Mouse (Mus musculus) embryonic fibroblast, embryonic 13.5 days (primary cell): ENCODE measurements around the gene Flrt2. TPM values are rescaled to one million over a fixed set of nuclear protein-coding genes. Genes with fewer than 3 reads are reported as not detected.
"Not testable (repeated sequence)": the region's sequence is repeated elsewhere in the genome, so short reads cannot be mapped to it uniquely, and the experiment has no call there.

Experiments
- H3K27ac ChIP-seq: 2 replicates; pipeline ENCODE4 v1.5.1; 2012; ENCODE audit warnings: low read length, control low read depth, inconsistent platforms; ENCODE audit not compliant: insufficient read depth
- H3K4me1 ChIP-seq: 2 replicates; pipeline ENCODE4 v1.6.1; 2011; ENCODE audit warnings: low read length; ENCODE audit not compliant: control insufficient read depth, insufficient read depth
- H3K4me3 ChIP-seq: 2 replicates; pipeline ENCODE4 v1.5.1; 2011; ENCODE audit warnings: mild to moderate bottlenecking, control low read depth, low read length; ENCODE audit not compliant: insufficient read depth
- CTCF ChIP-seq: IDR thresholded peaks from 2 replicates; pipeline ENCODE4 v1.5.1; 2011; ENCODE audit warnings: mild to moderate bottlenecking, control low read depth, low read length, moderate library complexity, borderline replicate concordance; ENCODE audit not compliant: insufficient read depth
- POLR2A ChIP-seq: IDR thresholded peaks from 2 replicates; pipeline ENCODE4 v1.6.1; 2011; ENCODE audit warnings: low read depth, mild to moderate bottlenecking, control low read depth, low read length, moderate library complexity
- polyA plus RNA-seq: library from polyadenylated mRNA; stranded (reverse); fragments of >200 nt; gene quantifications from 2 replicates; pipeline ENCODE4 v1.2.4, GENCODE M21; 2011; ENCODE audit warnings: low read depth; ENCODE audit not compliant: missing spikeins, insufficient read length

Flrt2 gene
- 90.6 and 94.9 TPM in 2 replicates for polyA plus RNA-seq

DNA sequence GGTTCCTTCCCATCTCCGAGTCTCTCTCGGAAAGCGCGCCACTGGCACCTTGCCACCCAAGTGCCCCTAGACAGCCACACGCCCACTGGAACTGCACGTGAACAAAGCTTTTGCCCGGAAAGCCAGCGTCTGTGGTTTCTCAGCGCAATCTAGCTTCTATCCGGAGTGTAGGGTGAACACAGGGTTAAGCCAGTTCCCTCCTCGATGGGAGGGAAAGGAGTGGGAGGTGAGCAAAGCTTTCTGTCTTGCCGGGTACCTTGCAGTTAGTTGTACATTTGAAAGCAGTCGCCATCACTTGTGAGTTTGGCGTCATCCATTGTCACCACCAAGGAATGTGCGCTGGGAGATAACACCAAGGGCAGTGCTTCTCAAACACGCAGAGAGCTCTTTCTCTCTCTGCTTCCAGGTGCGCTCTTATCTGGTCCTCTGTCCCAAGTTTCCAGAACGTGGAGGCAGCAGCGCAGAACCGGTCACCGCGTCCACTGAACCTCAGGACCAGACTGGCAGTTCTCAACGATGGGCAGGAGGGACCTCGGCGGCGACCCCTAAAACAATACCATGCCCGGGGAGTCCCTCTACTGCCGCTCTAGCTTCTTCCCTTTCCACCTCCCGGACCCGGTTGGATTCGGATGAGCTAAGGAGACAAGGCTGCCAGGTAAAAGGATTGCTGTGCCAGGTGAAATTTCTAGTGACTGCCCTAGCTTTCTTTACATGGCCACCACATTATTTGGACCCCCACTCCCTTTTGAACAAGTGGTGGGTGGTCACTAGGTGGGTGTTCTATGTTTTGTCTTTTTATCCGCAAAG is at the start of gene Flrt2:
TSS of gene Flrt2 (plus strand) at position 266 of the 807 bp plus-strand sequence.
- H3K27ac ChIP-seq = peak within 1 kb of the TSS; percentile 59
- H3K4me1 ChIP-seq = no peaks in the 10 kb centered on the region
- peak within 1 kb of the TSS; percentile 80 for H3K4me3 ChIP-seq
- no peak for TF ChIP-seq CTCF
- peak; percentile 79 for TF ChIP-seq POLR2A

DNA sequence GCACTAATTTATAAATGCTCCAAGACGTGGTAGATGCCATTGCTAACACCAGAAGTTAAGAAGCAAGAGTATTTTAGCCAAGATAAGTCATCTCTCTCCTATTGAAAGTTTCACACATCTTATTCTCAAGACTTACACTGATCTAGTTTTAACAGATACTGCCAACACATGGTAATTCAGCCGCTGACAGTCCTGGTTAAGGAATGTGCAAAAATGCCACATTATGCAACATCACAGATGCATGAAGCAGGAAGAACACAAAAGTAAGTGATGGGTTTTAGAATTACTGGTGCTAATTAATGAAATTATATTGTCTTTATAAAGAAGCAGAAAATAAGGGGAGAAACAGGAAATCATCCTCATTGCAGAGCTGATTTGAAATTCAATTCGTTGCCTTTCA is 49.8 kb upstream of the Flrt2 start:
- peaks cover 2% of the 10 kb centered on the region; the same call in 1 of the 2 replicates for H3K4me1 ChIP-seq
- TF ChIP-seq POLR2A (no peak), CTCF (no peak)
- no peak overlapping the region for H3K27ac ChIP-seq
- H3K4me3 ChIP-seq = no peak overlapping the region

DNA sequence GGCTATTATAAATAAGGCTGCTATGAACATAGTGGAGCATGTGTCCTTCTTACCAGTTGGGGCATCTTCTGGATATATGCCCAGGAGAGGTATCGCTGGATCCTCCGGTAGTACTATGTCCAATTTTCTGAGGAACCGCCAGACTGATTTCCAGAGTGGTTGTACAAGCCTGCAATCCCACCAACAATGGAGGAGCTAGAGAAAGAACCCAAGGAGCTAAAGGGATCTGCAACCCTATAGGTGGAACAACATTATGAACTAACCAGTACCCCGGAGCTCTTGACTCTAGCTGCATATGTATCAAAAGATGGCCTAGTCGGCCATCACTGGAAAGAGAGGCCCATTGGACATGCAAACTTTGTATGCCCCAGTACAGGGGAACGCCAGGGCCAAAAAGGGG is 44.8 kb upstream of the Flrt2 start:
- not testable (repeated sequence) for H3K27ac ChIP-seq, H3K4me1 ChIP-seq, H3K4me3 ChIP-seq

DNA sequence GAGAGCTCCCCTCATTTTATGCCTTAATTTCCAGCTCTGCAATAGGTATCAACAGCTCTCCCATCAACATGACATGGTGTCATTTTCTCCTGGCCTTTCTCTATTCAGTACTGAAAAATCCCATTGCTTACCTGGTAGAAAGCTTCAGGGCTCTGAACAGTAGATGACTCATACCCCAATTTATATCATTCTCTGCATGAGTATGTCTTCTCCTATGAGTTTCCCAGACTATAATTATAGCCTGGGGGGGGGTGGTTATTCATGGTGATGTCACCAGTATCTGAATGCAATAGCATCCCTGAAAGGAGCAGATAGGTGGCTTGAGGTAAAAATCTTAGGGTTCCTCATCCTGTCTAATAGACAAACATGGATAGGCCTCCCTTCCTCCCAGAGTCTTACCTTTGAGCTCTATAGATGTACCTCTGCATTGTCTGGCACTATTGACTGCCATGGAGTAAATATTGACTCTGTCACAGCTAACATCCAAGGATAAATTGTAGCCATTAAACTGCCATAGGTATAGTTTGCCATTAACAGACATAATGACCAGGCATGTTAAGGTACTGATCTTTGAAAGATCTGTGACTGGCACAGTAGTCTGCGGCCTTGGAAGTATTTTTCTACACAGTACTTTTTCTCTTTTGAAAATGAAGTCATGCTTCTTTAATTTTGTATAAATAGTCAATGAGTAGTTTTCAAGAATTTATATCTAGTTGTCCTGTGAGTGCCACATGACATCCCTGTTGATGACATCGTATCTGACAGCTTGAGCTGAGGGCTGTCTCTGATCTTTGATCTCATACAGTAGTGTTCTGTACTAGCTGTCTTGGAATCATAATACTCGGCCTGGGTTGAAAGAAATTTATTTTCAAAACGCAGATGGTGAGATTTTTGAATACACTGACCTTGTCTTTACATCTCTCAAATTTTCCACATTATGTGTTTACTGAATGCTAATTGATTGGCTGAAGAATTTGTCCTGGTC is 39.6 kb upstream of the Flrt2 start:
- TF ChIP-seq CTCF = no peak
- TF ChIP-seq POLR2A = no peak
- Histone ChIP-seq H3K4me1 (no peaks in the 10 kb centered on the region), H3K4me3 (no peak overlapping the region), H3K27ac (no peak overlapping the region)

DNA sequence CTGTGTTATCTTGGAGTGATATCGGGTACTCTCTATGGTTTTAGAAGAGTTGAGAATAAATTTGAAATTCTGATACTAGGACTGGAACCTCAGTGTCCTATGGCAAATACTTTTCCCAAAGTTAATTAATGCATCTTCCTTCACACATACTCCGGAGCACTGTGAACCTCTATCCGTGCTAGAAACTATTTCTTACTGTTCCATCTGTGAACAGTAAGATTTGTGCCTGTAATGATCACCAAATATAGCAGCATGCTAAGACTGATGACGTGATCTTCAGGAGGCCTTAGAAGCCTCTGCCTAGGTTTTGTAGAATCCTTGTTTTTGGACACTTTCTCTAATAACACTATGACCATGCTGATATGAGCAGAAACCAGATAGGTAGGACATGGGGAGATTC is 35.4 kb upstream of the Flrt2 start:
- Histone ChIP-seq H3K4me3 (no peak overlapping the region), H3K4me1 (no peaks in the 10 kb centered on the region), H3K27ac (no peak overlapping the region)
- TF ChIP-seq CTCF = no peak
- no peak for TF ChIP-seq POLR2A

DNA sequence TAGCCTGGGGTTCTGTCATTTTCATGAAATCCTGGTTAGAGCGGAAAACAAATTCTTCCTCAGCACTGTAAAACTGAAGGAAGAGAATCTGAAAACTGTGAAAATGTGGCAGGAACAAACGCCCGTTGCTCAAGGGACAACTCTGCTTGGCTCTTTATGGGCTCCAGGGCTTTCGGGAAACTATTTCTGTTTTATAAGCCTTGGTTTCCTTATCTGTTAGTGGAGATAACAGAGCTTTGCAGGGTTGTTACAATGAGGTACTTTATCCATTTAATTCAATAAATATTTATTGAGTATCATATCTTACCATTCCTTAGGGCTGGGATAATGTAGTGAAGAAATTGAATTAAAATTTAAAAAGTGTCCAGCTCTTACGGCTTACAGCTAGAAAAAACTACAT is 24.7 kb upstream of the Flrt2 start:
- no peaks in the 10 kb centered on the region for H3K4me1 ChIP-seq
- H3K4me3 ChIP-seq = no peak overlapping the region
- no peak overlapping the region for H3K27ac ChIP-seq
- TF ChIP-seq POLR2A (no peak), CTCF (no peak)

DNA sequence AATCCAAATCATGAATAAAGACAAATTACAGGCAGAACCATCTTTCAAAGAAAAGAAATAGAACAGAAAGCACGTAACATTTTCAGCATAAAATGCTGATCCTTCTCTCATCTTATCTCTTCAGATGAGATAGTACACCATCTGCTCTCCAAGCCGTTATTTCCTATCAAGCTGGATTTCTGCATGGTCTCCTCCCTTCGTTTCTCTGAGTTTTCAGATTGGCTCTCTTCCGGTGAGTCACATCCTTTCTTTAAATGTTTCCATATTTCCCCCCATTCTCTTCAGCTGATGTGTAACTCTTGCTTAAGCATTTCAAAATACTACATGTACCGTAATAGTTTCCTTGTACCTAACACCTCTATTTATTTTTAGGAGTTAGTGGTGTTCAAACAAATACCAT is 16.3 kb upstream of the Flrt2 start:
- TF ChIP-seq CTCF (no peak), POLR2A (no peak)
- Histone ChIP-seq H3K27ac (peak overlapping the region; percentile 65), H3K4me1 (peaks cover 7% of the 10 kb centered on the region), H3K4me3 (no peak overlapping the region)

DNA sequence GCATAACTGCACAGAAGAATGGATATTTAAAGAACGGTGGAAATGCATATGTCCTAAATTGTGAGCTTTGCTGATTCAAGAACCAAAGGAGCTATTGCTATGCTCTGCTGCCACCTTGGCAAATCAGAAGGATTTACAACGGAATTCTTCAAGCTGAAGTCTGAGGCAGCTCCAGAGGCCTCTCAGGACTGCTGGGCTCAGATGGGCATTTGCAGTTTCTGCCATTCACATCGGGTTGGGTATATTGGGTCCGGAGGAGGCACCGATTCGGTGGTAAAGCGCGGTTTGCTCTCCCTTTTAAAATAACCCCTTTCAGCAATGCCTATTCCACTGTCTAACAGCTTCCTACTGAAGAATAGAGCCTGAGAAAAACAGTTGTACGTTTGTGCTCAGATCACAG is 1.2 kb upstream of the Flrt2 start:
- peak overlapping the region; percentile 27; the same call in 1 of the 2 replicates for H3K27ac ChIP-seq
- TF ChIP-seq CTCF (no peak), POLR2A (no peak)
- H3K4me1 ChIP-seq = no peaks in the 10 kb centered on the region
- no peak overlapping the region for H3K4me3 ChIP-seq

DNA sequence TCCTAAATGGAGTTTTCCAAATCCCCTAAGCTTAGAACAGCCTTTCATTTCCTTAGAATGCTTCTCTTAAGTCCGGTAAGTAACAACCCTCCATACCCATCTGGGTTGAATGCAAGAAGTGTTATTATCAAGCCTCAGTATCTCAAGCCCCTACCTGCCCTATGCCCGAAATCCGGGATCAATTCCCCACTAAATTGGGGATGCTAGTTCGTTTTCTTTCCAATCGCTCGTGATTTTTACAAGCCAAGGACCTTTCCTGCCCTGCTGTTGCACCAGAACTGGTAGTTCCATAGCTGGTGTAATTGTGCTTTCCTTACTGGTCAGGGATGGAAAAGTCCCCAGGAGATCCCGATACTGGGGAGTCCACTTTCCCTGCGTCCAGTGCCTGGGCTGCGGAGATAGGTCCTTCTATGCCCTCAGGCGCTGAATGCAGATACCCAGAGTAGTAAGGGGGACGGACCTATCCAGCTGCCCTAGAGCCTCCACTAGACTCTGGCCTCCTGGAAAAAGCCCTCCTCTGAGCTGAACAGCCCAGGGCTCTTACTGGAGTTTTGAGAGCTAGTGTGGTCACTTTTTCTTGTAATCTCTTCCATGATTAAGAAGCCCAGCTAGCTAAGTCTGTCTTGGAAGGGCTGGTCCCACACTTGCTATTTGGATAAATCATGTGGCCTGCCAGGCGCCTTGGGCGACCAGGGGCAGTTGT is 1.1 kb downstream of the Flrt2 start:
- no peaks in the 10 kb centered on the region for H3K4me1 ChIP-seq
- peak overlapping the region; percentile 59 for H3K27ac ChIP-seq
- TF ChIP-seq CTCF (no peak), POLR2A (peak; percentile 6; the same call in 1 of the 2 replicates)
- peak overlapping the region; percentile 80 for H3K4me3 ChIP-seq
